Mouse (Mus musculus): ENCODE measurements around the gene Tmem238l. TPM values are rescaled to one million over a fixed set of nuclear protein-coding genes. Genes with fewer than 3 reads are reported as not detected.

Tmem238l gene
- polyA plus RNA-seq, 1 experiment from 2014 or later, result not detected

DNA sequence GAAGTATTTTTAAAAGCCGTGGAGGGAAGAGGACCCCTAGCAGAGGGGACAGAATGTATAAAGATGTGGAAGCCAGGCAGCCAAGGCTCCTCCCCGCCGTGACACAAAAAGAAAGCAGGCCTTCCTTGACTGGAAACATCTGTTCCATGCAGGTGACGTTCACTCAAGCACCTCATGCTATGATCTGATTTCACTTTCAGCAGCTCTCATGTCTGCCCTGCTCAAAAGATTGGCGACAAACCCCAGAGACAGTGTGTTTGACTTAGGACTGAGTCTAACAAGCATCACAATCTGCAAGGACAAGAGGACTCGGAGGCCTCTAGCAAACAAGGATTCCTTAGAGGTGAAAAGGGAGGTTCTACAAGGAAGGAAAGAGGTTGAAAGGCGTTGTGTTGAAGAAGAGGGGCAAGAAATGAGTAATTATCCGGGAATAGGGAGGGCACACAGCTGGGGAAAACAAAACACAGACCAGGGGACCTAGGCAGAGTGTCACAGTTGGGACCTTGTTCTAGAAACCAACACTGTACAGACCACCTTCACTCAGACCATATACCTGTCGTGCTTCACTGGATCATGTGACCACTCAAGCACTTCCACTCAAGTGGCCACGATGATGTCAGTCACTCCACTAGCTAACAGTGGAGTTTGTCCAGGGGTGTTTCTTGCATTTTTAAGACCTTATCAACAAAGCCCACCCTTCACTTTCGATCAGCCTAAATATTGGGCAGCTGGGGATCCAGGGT lies 27.2 kb downstream of the Tmem238l start:
- H3K27me3 ChIP-seq, result no peaks in the 10 kb centered on the region
- WGBS, result 63% methylated on average over 11 of the region's 11 CpGs
- H3K27ac ChIP-seq, result peak overlapping the region; percentile 69; the same call in 1 of the 2 replicates
- no peaks in the 10 kb centered on the region for H3K9me3 ChIP-seq (replicated peaks)
- peaks cover 13% of the 10 kb centered on the region for H3K4me1 ChIP-seq
- no peak overlapping the region for H3K9ac ChIP-seq
- H3K4me2 ChIP-seq (replicated peaks), result no peak overlapping the region
- H3K4me3 ChIP-seq, result no peak overlapping the region
- no peaks in the 10 kb centered on the region for H3K36me3 ChIP-seq
- peak; percentile 20; the same call in 1 of the 2 replicates for ATAC-seq (ENCODE audit: low FRiP score)

DNA sequence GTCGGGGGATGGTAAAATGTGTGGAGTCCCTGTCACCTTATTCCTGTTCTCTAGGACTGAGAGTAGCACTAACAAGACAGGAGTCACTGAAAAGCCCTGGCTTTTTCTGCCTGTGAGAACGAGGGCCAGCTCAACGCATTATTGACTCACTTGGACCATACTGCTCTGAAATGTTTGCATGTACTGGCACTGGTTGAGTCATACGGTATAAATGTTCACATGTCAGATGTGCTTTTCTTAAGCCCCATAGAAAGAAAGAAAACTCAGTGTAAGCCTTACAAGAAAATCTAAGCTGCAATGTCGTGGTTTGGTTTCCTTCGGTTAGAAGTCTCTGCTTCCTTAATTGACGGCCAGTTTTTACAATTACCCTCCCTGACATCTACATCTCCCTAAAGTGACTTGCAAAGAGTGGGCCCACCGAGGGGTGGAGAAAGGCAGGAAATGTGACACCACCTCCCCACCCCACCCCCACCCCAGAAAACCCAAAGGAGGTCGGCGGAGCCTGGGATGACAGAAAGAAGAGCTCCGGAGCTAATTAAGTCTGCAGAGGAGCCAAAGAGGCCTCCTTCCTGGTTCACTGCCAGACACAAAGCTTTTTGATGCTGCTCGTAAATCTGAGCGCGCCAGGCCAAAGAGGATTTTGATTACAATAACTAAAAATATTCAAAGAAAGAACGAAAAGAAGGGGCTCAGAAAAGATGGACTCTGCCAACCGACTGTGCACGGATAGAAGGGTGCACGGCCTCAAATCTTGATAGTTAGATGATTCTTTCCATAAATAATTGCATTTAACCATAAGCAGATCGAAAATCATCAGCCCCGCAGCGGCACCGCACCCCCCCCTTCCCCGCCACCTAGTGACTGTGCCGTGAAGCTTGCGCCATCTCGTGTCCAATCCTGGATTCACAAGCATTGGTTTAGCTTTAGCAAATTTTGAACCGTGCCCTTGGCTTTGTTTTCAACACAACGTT lies 28.0 kb downstream of the Tmem238l start:
- H3K9me3 ChIP-seq (replicated peaks), result no peaks in the 10 kb centered on the region
- H3K9ac ChIP-seq, result peak overlapping the region; percentile 53
- peak; percentile 68 for ATAC-seq (ENCODE audit: low FRiP score)
- peaks cover 13% of the 10 kb centered on the region for H3K4me1 ChIP-seq
- peak overlapping the region; percentile 52 for H3K4me2 ChIP-seq (replicated peaks)
- no peaks in the 10 kb centered on the region for H3K27me3 ChIP-seq
- no peaks in the 10 kb centered on the region for H3K36me3 ChIP-seq
- peak overlapping the region; percentile 69 for H3K27ac ChIP-seq
- peak overlapping the region; percentile 32 for H3K4me3 ChIP-seq
- WGBS, result 5% methylated on average over 28 of the region's 28 CpGs

DNA sequence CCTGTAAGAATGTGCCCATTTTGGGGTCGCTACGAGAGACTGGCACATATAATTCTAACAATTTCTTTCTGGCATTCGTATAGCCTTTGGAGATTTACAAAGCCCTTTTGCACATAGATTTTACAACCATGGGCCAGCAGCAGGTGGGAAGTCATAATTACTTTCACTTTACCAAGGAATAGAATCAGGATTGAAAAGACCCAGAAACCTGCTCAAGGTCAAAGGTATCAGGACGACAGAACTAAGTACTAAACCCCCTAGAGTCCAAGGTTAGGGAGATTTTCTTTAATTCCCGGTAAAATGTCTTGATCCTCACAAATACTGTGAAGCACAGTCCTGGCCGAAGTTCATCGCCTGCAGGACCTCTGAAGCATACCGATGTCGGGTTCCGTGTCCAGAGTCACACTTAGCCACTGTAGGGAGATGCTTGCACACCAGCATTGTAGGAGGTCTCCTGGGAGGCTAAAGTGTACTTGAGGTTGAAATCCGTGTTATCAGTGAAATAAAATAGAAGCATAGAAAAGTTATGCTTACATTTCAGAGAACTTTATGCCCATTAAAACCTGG lies 28.8 kb downstream of the Tmem238l start:
- ATAC-seq (ENCODE audit: low FRiP score), result peak; percentile 12; the same call in 1 of the 2 replicates
- Histone ChIP-seq H3K36me3 (no peaks in the 10 kb centered on the region), H3K4me1 (peaks cover 13% of the 10 kb centered on the region), H3K27ac (peak overlapping the region; percentile 69; the same call in 1 of the 2 replicates), H3K9ac (peak overlapping the region; percentile 53), H3K9me3 (replicated peaks) (no peaks in the 10 kb centered on the region), H3K4me3 (peak overlapping the region; percentile 32), H3K27me3 (no peaks in the 10 kb centered on the region), H3K4me2 (replicated peaks) (peak overlapping the region; percentile 52)
- 38% methylated on average over 11 of the region's 11 CpGs for WGBS

DNA sequence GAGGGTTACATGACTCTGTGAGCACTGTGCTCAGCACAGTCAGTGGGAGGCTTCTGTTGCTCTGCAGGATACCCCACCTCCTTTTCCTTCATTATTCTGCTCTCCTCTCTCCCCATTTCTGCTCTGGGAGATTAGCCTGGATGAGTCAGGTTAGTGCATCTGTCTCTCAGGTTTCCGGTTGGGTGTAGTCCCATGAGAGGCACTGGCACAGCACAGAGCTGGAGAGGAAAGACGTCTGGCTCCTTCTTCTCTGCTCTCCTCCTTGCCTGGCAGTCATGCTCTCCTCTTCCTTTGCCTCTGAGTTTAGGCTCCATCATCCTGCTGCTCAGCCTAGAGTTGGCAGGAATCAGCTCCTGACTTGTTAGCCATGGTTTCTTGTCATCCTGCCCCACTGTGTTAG lies 35.7 kb downstream of the Tmem238l start:
- Histone ChIP-seq H3K4me2 (replicated peaks) (no peak overlapping the region), H3K27me3 (no peaks in the 10 kb centered on the region), H3K27ac (no peak overlapping the region), H3K4me1 (no peaks in the 10 kb centered on the region), H3K36me3 (no peaks in the 10 kb centered on the region), H3K9me3 (replicated peaks) (no peaks in the 10 kb centered on the region), H3K4me3 (no peak overlapping the region), H3K9ac (no peak overlapping the region)
- 82% methylated on average over 2 of the region's 2 CpGs for WGBS
- no peak for ATAC-seq (ENCODE audit: low FRiP score)

DNA sequence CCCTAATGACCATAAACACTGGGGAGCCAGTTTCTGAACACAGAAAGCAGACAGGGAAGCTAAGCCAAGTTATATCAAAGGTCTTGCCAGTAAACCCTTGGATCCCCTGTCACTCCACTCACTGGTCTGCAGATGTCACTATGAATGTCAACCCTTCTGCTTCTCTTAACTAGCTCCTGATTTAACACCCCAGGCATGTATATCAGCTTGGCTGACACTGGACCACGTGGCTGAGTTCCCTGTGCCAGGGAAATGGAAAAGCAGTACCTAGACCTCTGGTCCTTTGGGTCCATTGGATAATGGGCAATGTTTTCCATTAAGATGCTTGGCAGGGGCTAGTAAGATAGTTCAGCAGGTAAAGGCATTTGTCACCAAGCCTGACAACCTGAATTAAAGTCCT lies 37.2 kb downstream of the Tmem238l start:
- no peaks in the 10 kb centered on the region for H3K36me3 ChIP-seq
- H3K4me1 ChIP-seq, result peaks cover 2% of the 10 kb centered on the region; the same call in 1 of the 2 replicates
- H3K27me3 ChIP-seq, result no peaks in the 10 kb centered on the region
- no peaks in the 10 kb centered on the region for H3K9me3 ChIP-seq (replicated peaks)
- H3K27ac ChIP-seq, result no peak overlapping the region
- H3K4me2 ChIP-seq (replicated peaks), result no peak overlapping the region
- no peak for ATAC-seq (ENCODE audit: low FRiP score)
- no peak overlapping the region for H3K9ac ChIP-seq
- WGBS, result 52% methylated on average over 1 of the region's 1 CpGs
- H3K4me3 ChIP-seq, result no peak overlapping the region

DNA sequence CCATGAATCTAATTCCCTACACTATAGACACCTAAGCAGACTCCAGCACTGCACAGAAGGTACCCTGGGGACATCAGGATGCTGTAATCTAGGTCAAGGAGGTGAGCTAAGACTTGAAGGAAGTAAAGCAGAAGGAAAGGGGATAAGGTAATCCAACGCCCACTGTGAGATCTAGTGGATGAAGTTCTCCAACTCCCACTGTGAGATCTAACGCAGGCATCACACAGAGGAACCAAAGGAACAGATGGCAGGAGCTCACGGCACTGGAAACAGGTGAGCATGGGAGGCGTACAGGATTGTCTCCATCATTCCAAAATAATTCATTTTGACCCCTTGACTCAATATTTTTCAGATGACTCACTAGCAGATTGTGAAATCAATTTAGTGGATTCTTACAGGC lies 40.0 kb downstream of the Tmem238l start:
- H3K27ac ChIP-seq, result no peak overlapping the region
- WGBS, result 81% methylated on average over 4 of the region's 4 CpGs
- H3K4me2 ChIP-seq (replicated peaks), result no peak overlapping the region
- no peaks in the 10 kb centered on the region for H3K9me3 ChIP-seq (replicated peaks)
- H3K9ac ChIP-seq, result no peak overlapping the region
- no peak overlapping the region for H3K4me3 ChIP-seq
- H3K27me3 ChIP-seq, result no peaks in the 10 kb centered on the region
- ATAC-seq (ENCODE audit: low FRiP score), result no peak
- H3K4me1 ChIP-seq, result peaks cover 11% of the 10 kb centered on the region
- no peaks in the 10 kb centered on the region for H3K36me3 ChIP-seq

DNA sequence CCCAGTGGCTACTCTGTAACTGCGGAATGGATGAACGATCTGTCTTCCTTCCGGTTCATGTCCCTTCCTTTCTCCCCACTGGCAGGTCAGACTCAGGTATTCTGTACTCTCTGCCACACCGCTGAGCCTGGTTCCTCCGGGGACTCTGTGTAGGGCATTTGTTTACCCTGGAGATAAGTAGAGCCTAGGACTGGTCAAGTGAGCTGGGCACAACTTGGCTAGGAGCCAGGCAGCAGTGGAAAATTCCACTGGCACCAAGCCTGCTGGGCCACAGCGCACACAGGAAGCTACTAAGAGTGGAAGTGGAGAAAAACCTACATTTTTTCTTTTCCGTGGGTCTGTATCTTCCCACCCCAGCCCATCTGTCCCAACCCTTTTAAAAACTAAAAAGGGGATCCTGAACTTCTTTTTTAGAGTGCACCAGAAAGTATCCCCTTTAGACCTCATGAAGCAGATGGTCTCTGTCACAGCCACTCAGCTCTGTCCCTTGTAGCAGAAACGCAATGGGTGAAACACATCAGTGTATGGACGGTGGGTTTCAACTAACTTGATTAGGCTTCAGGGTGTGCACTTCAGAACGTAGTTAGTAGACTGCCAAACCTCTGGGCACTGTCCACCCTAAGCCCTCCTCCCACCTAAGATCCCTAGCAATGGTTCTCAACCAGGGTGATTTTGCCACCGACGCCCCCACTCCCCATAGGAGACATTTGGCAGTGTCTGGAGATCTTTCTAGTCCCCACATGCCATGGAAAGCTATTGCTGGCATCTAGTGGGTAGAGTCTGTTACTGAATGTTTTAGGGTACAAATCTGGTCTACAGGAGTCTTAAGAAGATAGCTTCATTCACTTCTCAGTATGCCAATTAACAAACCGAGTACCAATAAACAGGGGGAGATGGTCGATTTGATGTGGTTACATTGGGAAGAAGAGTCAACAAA lies 42.3 kb downstream of the Tmem238l start:
- Histone ChIP-seq H3K27me3 (no peaks in the 10 kb centered on the region), H3K4me1 (peaks cover 23% of the 10 kb centered on the region), H3K4me2 (replicated peaks) (no peak overlapping the region), H3K36me3 (no peaks in the 10 kb centered on the region), H3K27ac (no peak overlapping the region), H3K9me3 (replicated peaks) (no peaks in the 10 kb centered on the region), H3K4me3 (no peak overlapping the region), H3K9ac (no peak overlapping the region)
- no peak for ATAC-seq (ENCODE audit: low FRiP score)
- WGBS, result 83% methylated on average over 14 of the region's 14 CpGs

DNA sequence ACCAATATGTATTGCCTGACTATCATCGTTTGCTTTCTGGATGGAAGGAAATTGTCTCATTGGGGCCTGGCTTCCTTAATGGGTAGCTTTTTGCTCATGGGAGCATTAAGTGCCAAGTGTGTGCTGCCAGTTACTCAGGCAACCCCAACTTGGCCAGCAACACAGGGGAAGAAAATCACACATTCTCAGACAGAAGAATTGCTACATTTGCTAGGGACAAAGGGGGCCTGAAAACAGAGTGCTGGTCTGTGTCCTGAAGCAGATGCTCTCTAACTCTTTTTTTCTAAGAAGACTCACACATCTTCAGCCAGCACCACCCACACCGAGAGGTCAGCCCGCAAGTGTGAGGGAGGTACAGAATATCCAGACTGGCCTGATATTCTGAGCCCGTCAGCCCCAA lies 44.2 kb downstream of the Tmem238l start:
- ATAC-seq (ENCODE audit: low FRiP score), result no peak
- Histone ChIP-seq H3K36me3 (no peaks in the 10 kb centered on the region), H3K27ac (no peak overlapping the region), H3K9ac (no peak overlapping the region), H3K9me3 (replicated peaks) (no peaks in the 10 kb centered on the region), H3K4me3 (no peak overlapping the region), H3K4me1 (peaks cover 23% of the 10 kb centered on the region), H3K27me3 (no peaks in the 10 kb centered on the region), H3K4me2 (replicated peaks) (no peak overlapping the region)
- WGBS, result 70% methylated on average over 4 of the region's 4 CpGs

DNA sequence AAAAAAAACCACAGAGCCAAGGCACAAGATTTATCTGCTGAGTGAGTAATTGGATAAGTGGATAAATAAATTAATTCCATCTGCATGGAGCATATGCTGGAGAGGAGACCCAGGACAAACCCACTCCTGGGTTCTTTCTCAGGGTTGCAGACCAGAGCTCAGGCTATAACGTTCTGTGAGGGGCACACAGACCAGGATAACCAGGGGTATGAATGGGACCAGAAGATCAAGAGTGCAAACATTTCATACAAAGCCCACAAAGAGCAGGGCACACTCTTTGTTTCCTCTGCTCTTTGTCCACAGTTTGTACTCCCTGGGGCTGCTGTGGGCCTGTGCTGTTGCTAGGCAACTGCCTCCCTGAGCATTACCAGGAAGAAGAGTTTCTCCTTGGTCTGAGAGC lies 45.3 kb downstream of the Tmem238l start:
- peak overlapping the region; percentile 44; the same call in 1 of the 2 replicates for H3K27ac ChIP-seq
- no peaks in the 10 kb centered on the region for H3K27me3 ChIP-seq
- H3K36me3 ChIP-seq, result no peaks in the 10 kb centered on the region
- H3K9me3 ChIP-seq (replicated peaks), result no peaks in the 10 kb centered on the region
- no peak overlapping the region for H3K4me2 ChIP-seq (replicated peaks)
- peak; percentile 66 for ATAC-seq (ENCODE audit: low FRiP score)
- WGBS, result 18% methylated on average over 1 of the region's 1 CpGs
- H3K4me3 ChIP-seq, result no peak overlapping the region
- H3K9ac ChIP-seq, result no peak overlapping the region
- peaks cover 23% of the 10 kb centered on the region for H3K4me1 ChIP-seq

DNA sequence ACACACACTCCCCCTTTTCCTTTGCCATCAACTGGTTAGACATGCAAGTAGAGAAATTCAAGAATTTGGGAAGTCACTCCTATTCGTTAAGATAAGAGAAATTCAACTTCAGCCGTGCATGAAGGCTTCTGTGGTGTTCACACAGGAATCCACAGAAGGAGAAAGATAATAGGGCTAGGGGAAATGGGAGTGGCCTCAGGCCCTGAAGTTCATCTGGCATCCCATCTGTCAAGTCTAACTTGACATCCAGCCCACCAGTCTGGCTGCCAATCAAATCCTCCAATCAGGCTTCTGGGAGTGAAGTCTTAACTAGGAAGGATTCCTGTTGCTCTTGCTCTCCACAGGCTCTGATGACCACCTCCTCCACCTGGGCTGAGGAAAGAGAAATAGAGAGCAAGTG lies 46.5 kb downstream of the Tmem238l start:
- no peak for ATAC-seq (ENCODE audit: low FRiP score)
- Histone ChIP-seq H3K27ac (no peak overlapping the region), H3K27me3 (no peaks in the 10 kb centered on the region), H3K4me3 (no peak overlapping the region), H3K4me1 (peaks cover 23% of the 10 kb centered on the region), H3K36me3 (no peaks in the 10 kb centered on the region), H3K9ac (no peak overlapping the region), H3K9me3 (replicated peaks) (no peaks in the 10 kb centered on the region), H3K4me2 (replicated peaks) (no peak overlapping the region)
- WGBS, result 50% methylated on average over 2 of the region's 2 CpGs

DNA sequence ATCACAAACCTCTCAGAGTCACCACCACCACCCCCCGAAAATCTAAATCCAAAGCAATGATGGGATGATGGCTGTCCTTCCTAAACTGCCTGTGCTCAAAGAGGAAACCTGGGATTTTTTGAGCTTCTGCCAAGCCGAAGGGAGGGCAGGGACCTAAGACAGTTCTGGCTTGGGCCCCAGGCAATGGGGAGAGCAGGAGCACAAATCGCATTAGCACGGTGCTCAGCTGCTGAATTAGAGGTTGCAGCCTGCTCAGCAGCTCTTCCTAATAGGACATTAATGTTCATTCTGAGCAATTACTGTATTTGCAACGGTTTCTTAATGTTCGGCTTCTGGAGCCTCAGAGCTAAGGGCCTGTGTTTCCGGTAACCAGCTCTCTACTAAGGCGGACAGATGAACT lies 51.5 kb downstream of the Tmem238l start:
- Histone ChIP-seq H3K36me3 (no peaks in the 10 kb centered on the region), H3K27me3 (no peaks in the 10 kb centered on the region), H3K4me3 (no peak overlapping the region), H3K27ac (peak overlapping the region; percentile 53), H3K9ac (no peak overlapping the region), H3K9me3 (replicated peaks) (no peaks in the 10 kb centered on the region), H3K4me2 (replicated peaks) (no peak overlapping the region), H3K4me1 (peaks cover 19% of the 10 kb centered on the region)
- WGBS, result 73% methylated on average over 8 of the region's 8 CpGs
- ATAC-seq (ENCODE audit: low FRiP score), result peak; percentile 54; the same call in 1 of the 2 replicates

All from hindbrain, embryonic 12.5 days (tissue).